ENCODE assay signal across 9 mouse cellular contexts in genomic region chr5:74315471-74316245, GRCm38 (mm10).
DNase-seq lines count a peak whose midpoint lies in the region; ATAC-seq and TF ChIP-seq lines count a peak whose summit lies in the region.
"Had no signal": no experiment of that assay in that cellular context is flagged by ENCODE, and none has a peak within 500 bp of the region (broad histone marks: within the 10 kb centered on the region; RNA-seq: fewer than 3 reads in every experiment).

No protein-coding gene starts in this region.

- 13% methylated on average over 12 of the region's 12 CpGs for WGBS in liver, adult 2 months
- 22% methylated on average over 12 of the region's 12 CpGs for WGBS in kidney, embryonic 15.5 days
- WGBS in forebrain, embryonic 16.5 days: 73% methylated on average over 12 of the region's 12 CpGs

- no peak for TF ChIP-seq CTCF in liver, adult 2 months (IDR thresholded peaks at IDR 0.05; ENCODE audit: low read depth, low read length)

- H3K79me2 ChIP-seq in liver, adult 2 months (ENCODE audit: control insufficient read depth, insufficient read depth, low read length): no peaks in the 10 kb centered on the region

- DNase-seq in liver, adult 2 months (ENCODE audit: extremely low read depth, low read depth, low spot score): peak; percentile 98
- DNase-seq in liver: no peak
- peak; percentile 49 for DNase-seq in fibroblast of lung, adult 2 months (ENCODE audit: low read depth)
- DNase-seq in ovary, postnatal 36 days (ENCODE audit: low spot score): peak; percentile 24
- DNase-seq in layer of hippocampus, adult 11-12 months (ENCODE audit: low spot score): no peak
- no peak for DNase-seq in layer of hippocampus, adult 18-20 months (ENCODE audit: low spot score in 2 of 2)
- DNase-seq: right cerebral cortex, postnatal 4 days had no signal

- peaks cover 11% of the 10 kb centered on the region; the same call in 1 of the 2 replicates for H3K4me1 ChIP-seq in liver, adult 2 months (ENCODE audit: control insufficient read depth, insufficient read depth, low read length)
- peaks cover 18% of the 10 kb centered on the region for H3K4me1 ChIP-seq in kidney, embryonic 15.5 days
- no peaks in the 10 kb centered on the region for H3K4me1 ChIP-seq in forebrain, embryonic 16.5 days (replicated peaks; ENCODE audit: control insufficient read depth, insufficient read depth, low read length)

- no peaks in the 10 kb centered on the region for H3K27me3 ChIP-seq in liver, adult 2 months (ENCODE audit: control insufficient read depth, insufficient read depth, low read length)
- H3K27me3 ChIP-seq in kidney, embryonic 15.5 days: no peaks in the 10 kb centered on the region
- no peaks in the 10 kb centered on the region for H3K27me3 ChIP-seq in forebrain, embryonic 16.5 days (replicated peaks; ENCODE audit: control insufficient read depth, insufficient read depth, low read length)

- no peak for TF ChIP-seq POLR2A in liver, adult 2 months (IDR thresholded peaks at IDR 0.05; ENCODE audit: extremely low read depth, insufficient read depth, low read length)

- peak overlapping the region; percentile 76 for H3K27ac ChIP-seq in liver, adult 2 months (replicated peaks; ENCODE audit: insufficient read depth, low read depth, low read length)
- peak overlapping the region; percentile 48 for H3K27ac ChIP-seq in kidney, embryonic 15.5 days
- no peak overlapping the region for H3K27ac ChIP-seq in forebrain, embryonic 16.5 days (ENCODE audit: low read length)

- H3K9me3 ChIP-seq in kidney, embryonic 15.5 days (replicated peaks): no peaks in the 10 kb centered on the region
- no peaks in the 10 kb centered on the region for H3K9me3 ChIP-seq in forebrain, embryonic 16.5 days (ENCODE audit: control insufficient read depth, low read length)

- no peak overlapping the region for H3K4me3 ChIP-seq in liver, adult 2 months (ENCODE audit: insufficient read depth, low read depth, low read length)
- no peak overlapping the region for H3K4me3 ChIP-seq in kidney, embryonic 15.5 days (replicated peaks)
- no peak overlapping the region for H3K4me3 ChIP-seq in forebrain, embryonic 16.5 days (replicated peaks; ENCODE audit: low read length)

- H3K9ac ChIP-seq in liver, adult 2 months (ENCODE audit: low read depth, low read length): no peak overlapping the region
- H3K9ac ChIP-seq in kidney, embryonic 15.5 days: no peak overlapping the region
- H3K9ac ChIP-seq in forebrain, embryonic 16.5 days (replicated peaks; ENCODE audit: low read depth, low read length): no peak overlapping the region

- no peak overlapping the region for H3K4me2 ChIP-seq in kidney, embryonic 15.5 days
- H3K4me2 ChIP-seq in forebrain, embryonic 16.5 days (ENCODE audit: low read length): no peak overlapping the region

- no peaks in the 10 kb centered on the region for H3K36me3 ChIP-seq in liver, adult 2 months (ENCODE audit: control insufficient read depth, insufficient read depth, low read length)
- no peaks in the 10 kb centered on the region for H3K36me3 ChIP-seq in kidney, embryonic 15.5 days
- no peaks in the 10 kb centered on the region for H3K36me3 ChIP-seq in forebrain, embryonic 16.5 days (ENCODE audit: control insufficient read depth, insufficient read depth)

- peak; percentile 69 for ATAC-seq in kidney, embryonic 15.5 days (replicated peaks; ENCODE audit: low FRiP score)
- ATAC-seq in forebrain, embryonic 16.5 days: no peak

Comparison
In these comparisons a context has a peak if more than half of its experiments do, and no peak if none do; other contexts are left out.
1. DNase-seq: peak in liver, adult 2 months (single experiment), fibroblast of lung, adult 2 months (single experiment) and ovary, postnatal 36 days (single experiment); none in liver (single experiment), layer of hippocampus, adult 11-12 months (single experiment) and layer of hippocampus, adult 18-20 months (0 of 2).